Mouse (Mus musculus): ENCODE results near the gene Ror1. TPM values are rescaled to one million over a fixed set of nuclear protein-coding genes. Genes with fewer than 3 reads are reported as not detected.

Gene Ror1
- polyA plus RNA-seq, 1 experiment from 2014 or later: 2.6 TPM

GRCm38 (mm10) chr4:100369541-100370174 is 274.1 kb downstream of the Ror1 start:
- no peaks in the 10 kb centered on the region for H3K27me3 ChIP-seq (ENCODE audit: control insufficient read depth, insufficient read depth, low read length)
- no peaks in the 10 kb centered on the region for H3K36me3 ChIP-seq (ENCODE audit: control insufficient read depth, insufficient read depth, low read length)
- no peak overlapping the region for H3K4me2 ChIP-seq (replicated peaks; ENCODE audit: low read depth)
- no peaks in the 10 kb centered on the region for H3K4me1 ChIP-seq (replicated peaks; ENCODE audit: control insufficient read depth, insufficient read depth)
- DNase-seq (ENCODE audit: low spot score) (no peak), ATAC-seq (ENCODE audit: low FRiP score, low TSS enrichment) (no peak)
- no peak overlapping the region for H3K27ac ChIP-seq (replicated peaks)
- WGBS: 86% methylated on average over 7 of the region's 7 CpGs
- TF ChIP-seq CTCF (IDR thresholded peaks at IDR 0.05; ENCODE audit: low read depth): no peak
- no peak for TF ChIP-seq EP300 (optimal IDR thresholded peaks at IDR 0.05)
- H3K9ac ChIP-seq (ENCODE audit: low read length): no peak overlapping the region
- no peaks in the 10 kb centered on the region for H3K9me3 ChIP-seq (ENCODE audit: control insufficient read depth, low read length)
- no peak overlapping the region for H3K4me3 ChIP-seq (ENCODE audit: low read depth, low read length)

DNA sequence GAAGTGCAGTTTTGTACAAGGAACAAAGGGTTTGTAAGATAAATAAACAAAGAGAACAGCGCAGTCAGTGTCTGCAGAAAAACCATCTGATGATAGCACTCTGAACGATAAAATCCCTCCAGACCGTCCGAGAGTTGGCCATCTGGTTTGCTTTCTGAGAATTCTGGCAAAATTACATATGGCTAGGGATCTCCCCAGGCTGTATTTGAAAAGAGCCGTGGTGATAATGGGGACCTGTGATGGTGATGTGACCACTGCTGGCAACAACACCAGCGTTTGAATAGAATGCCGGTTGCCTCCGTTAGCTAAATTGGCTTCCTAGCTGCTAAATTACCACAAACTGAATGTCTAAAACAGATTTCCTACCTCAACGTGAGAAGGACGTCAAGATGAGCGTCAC is 277.2 kb downstream of the Ror1 start:
- ATAC-seq (ENCODE audit: low FRiP score, low TSS enrichment): no peak
- no peak overlapping the region for H3K27ac ChIP-seq (replicated peaks)
- no peaks in the 10 kb centered on the region for H3K9me3 ChIP-seq (ENCODE audit: control insufficient read depth, low read length)
- WGBS: 43% methylated on average over 11 of the region's 11 CpGs
- DNase-seq (ENCODE audit: low spot score): no peak
- no peak overlapping the region for H3K4me2 ChIP-seq (replicated peaks; ENCODE audit: low read depth)
- no peaks in the 10 kb centered on the region for H3K36me3 ChIP-seq (ENCODE audit: control insufficient read depth, insufficient read depth, low read length)
- no peaks in the 10 kb centered on the region for H3K4me1 ChIP-seq (replicated peaks; ENCODE audit: control insufficient read depth, insufficient read depth)
- H3K27me3 ChIP-seq (ENCODE audit: control insufficient read depth, insufficient read depth, low read length): no peaks in the 10 kb centered on the region
- H3K9ac ChIP-seq (ENCODE audit: low read length): no peak overlapping the region
- TF ChIP-seq EP300 (optimal IDR thresholded peaks at IDR 0.05) (no peak), CTCF (IDR thresholded peaks at IDR 0.05; ENCODE audit: low read depth) (no peak)
- H3K4me3 ChIP-seq (ENCODE audit: low read depth, low read length): no peak overlapping the region

- TF ChIP-seq EP300 (optimal IDR thresholded peaks at IDR 0.05) (no peak), CTCF (IDR thresholded peaks at IDR 0.05; ENCODE audit: low read depth) (no peak)
- Histone ChIP-seq H3K27me3 (ENCODE audit: control insufficient read depth, insufficient read depth, low read length) (no peaks in the 10 kb centered on the region), H3K4me1 (replicated peaks; ENCODE audit: control insufficient read depth, insufficient read depth) (no peaks in the 10 kb centered on the region), H3K4me2 (replicated peaks; ENCODE audit: low read depth) (no peak overlapping the region), H3K4me3 (ENCODE audit: low read depth, low read length) (no peak overlapping the region), H3K36me3 (ENCODE audit: control insufficient read depth, insufficient read depth, low read length) (no peaks in the 10 kb centered on the region), H3K9me3 (ENCODE audit: control insufficient read depth, low read length) (no peaks in the 10 kb centered on the region), H3K27ac (replicated peaks) (no peak overlapping the region), H3K9ac (ENCODE audit: low read length) (no peak overlapping the region)
- 59% methylated on average over 4 of the region's 4 CpGs for WGBS
- ATAC-seq (ENCODE audit: low FRiP score, low TSS enrichment) (no peak), DNase-seq (ENCODE audit: low spot score) (no peak)
These were observed 278.2 kb downstream of the Ror1 start for GRCm38 (mm10) chr4:100373780-100374179.

- Histone ChIP-seq H3K4me3 (ENCODE audit: low read depth, low read length) (no peak overlapping the region), H3K27ac (replicated peaks) (no peak overlapping the region), H3K9ac (ENCODE audit: low read length) (no peak overlapping the region), H3K27me3 (ENCODE audit: control insufficient read depth, insufficient read depth, low read length) (no peaks in the 10 kb centered on the region), H3K4me1 (replicated peaks; ENCODE audit: control insufficient read depth, insufficient read depth) (no peaks in the 10 kb centered on the region), H3K36me3 (ENCODE audit: control insufficient read depth, insufficient read depth, low read length) (no peaks in the 10 kb centered on the region), H3K4me2 (replicated peaks; ENCODE audit: low read depth) (no peak overlapping the region), H3K9me3 (ENCODE audit: control insufficient read depth, low read length) (no peaks in the 10 kb centered on the region)
- ATAC-seq (ENCODE audit: low FRiP score, low TSS enrichment): no peak
- no peak for DNase-seq (ENCODE audit: low spot score)
- TF ChIP-seq CTCF (IDR thresholded peaks at IDR 0.05; ENCODE audit: low read depth) (no peak), EP300 (optimal IDR thresholded peaks at IDR 0.05) (no peak)
- 91% methylated on average over 5 of the region's 5 CpGs for WGBS
These were observed 279.7 kb downstream of the Ror1 start for GRCm38 (mm10) chr4:100375286-100375685.

- ATAC-seq (ENCODE audit: low FRiP score, low TSS enrichment): no peak
- 54% methylated on average over 6 of the region's 6 CpGs for WGBS
- TF ChIP-seq EP300 (optimal IDR thresholded peaks at IDR 0.05) (no peak), CTCF (IDR thresholded peaks at IDR 0.05; ENCODE audit: low read depth) (no peak)
- Histone ChIP-seq H3K27ac (replicated peaks) (no peak overlapping the region), H3K27me3 (ENCODE audit: control insufficient read depth, insufficient read depth, low read length) (no peaks in the 10 kb centered on the region), H3K36me3 (ENCODE audit: control insufficient read depth, insufficient read depth, low read length) (no peaks in the 10 kb centered on the region), H3K9me3 (ENCODE audit: control insufficient read depth, low read length) (no peaks in the 10 kb centered on the region), H3K4me2 (replicated peaks; ENCODE audit: low read depth) (no peak overlapping the region), H3K9ac (ENCODE audit: low read length) (no peak overlapping the region), H3K4me1 (replicated peaks; ENCODE audit: control insufficient read depth, insufficient read depth) (no peaks in the 10 kb centered on the region), H3K4me3 (ENCODE audit: low read depth, low read length) (no peak overlapping the region)
- no peak for DNase-seq (ENCODE audit: low spot score)
These were observed 280.6 kb downstream of the Ror1 start for GRCm38 (mm10) chr4:100376163-100376562.

DNA sequence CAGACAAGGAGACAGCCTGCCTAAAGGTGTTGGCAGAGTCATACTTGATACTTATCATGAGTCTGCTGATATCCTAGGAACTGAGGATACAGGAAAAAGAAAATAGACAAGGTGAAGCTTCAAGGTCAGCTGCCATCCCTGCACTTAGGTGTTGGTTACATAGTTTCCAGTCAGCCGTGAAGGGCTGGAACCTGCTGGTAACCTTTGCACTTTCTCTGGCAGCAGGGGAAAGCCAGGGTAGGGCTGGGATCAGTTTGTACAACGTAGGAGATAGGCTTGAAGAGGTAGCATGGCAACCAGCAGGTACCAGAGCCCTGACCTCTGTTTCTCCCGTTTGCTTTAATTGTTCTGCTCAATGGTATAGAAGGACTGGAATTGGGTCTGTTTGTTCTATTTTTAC is 281.6 kb downstream of the Ror1 start:
- no peak overlapping the region for H3K9ac ChIP-seq (ENCODE audit: low read length)
- no peaks in the 10 kb centered on the region for H3K36me3 ChIP-seq (ENCODE audit: control insufficient read depth, insufficient read depth, low read length)
- WGBS: 61% methylated on average over 3 of the region's 3 CpGs
- no peak for ATAC-seq (ENCODE audit: low FRiP score, low TSS enrichment)
- H3K27me3 ChIP-seq (ENCODE audit: control insufficient read depth, insufficient read depth, low read length): no peaks in the 10 kb centered on the region
- no peak overlapping the region for H3K27ac ChIP-seq (replicated peaks)
- no peaks in the 10 kb centered on the region for H3K9me3 ChIP-seq (ENCODE audit: control insufficient read depth, low read length)
- H3K4me3 ChIP-seq (ENCODE audit: low read depth, low read length): no peak overlapping the region
- TF ChIP-seq CTCF (IDR thresholded peaks at IDR 0.05; ENCODE audit: low read depth) (no peak), EP300 (optimal IDR thresholded peaks at IDR 0.05) (no peak)
- H3K4me2 ChIP-seq (replicated peaks; ENCODE audit: low read depth): no peak overlapping the region
- no peaks in the 10 kb centered on the region for H3K4me1 ChIP-seq (replicated peaks; ENCODE audit: control insufficient read depth, insufficient read depth)
- no peak for DNase-seq (ENCODE audit: low spot score)

All from stomach, postnatal 0 days (tissue).